Mouse (Mus musculus): ENCODE data around the gene St5. TPM values are rescaled to one million over a fixed set of nuclear protein-coding genes. Genes with fewer than 3 reads are reported as not detected.

The St5 gene
- polyA plus RNA-seq, 1 experiment = 21.7 TPM

DNA sequence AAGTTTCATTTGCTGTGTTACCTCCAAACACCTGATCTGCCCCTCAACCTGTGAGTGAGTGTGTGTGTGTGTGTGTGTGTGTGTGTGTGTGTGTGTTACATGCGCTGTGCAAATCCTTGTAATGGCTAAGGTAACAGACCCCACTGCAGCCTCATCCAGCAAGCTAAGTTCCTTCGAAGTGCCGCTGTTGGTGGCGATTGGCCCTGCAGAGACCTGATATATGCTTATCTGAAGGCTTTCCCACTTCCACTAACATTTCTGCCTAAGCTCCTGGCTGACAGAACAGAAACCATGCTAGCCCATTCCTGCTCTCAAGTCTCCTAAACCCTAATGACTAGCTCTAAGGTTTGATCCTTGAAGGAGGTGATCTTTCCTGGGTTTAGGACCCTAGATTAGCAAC lies 103.4 kb downstream of the St5 start:
- DNase-seq = no peak
- Histone ChIP-seq H3K36me3 (ENCODE audit: control insufficient read depth, insufficient read depth, low read length) (no peaks in the 10 kb centered on the region), H3K27me3 (ENCODE audit: control insufficient read depth, insufficient read depth, low read length) (no peaks in the 10 kb centered on the region), H3K4me3 (ENCODE audit: control insufficient read depth, insufficient read depth, low read length) (no peak overlapping the region), H3K27ac (ENCODE audit: control insufficient read depth, insufficient read depth, low read length) (no peak overlapping the region), H3K4me1 (replicated peaks; ENCODE audit: control insufficient read depth, insufficient read depth, low read length) (no peaks in the 10 kb centered on the region)
- WGBS = 93% methylated on average over 4 of the region's 4 CpGs
- TF ChIP-seq CTCF (IDR thresholded peaks at IDR 0.05; ENCODE audit: borderline replicate concordance, control insufficient read depth, extremely low read depth, insufficient read depth, low read length, poor library complexity) = no peak
- no peak for TF ChIP-seq POLR2A (IDR thresholded peaks at IDR 0.05; ENCODE audit: control insufficient read depth, extremely low read depth, insufficient read depth, low read length, poor library complexity)

DNA sequence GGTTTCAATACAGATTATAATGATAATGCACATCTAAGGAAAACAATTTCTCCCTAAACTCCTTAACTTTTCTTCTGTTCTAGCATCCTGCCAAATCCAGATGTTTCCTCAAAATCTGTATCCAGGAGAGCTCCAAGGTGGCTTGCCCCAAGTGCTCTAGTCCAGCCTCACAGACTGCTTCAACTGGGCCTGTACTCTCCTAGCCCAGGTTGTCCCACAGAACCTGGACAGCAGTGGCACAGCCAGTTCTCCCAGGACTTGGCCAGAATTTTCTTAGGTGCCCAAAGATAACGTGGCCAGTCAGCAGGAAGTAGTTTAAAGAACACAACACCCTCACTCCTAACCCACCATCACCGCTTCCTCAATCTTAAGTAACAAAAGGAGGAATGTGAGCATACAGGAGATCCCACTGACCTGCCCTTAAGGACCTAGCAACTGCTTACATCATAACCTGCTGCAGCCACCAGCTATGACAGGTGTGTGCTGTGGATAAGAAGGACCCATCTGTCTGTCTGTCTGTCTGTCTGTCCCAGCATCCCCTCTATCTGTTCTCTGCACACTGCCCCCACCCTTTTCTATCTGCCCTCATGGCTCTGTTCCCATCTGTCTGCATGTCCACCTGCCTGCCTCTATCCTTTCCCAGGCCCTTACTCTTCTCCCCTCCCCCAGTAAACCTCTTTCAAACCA lies 108.4 kb downstream of the St5 start:
- no peaks in the 10 kb centered on the region for H3K27me3 ChIP-seq (ENCODE audit: control insufficient read depth, insufficient read depth, low read length)
- H3K4me3 ChIP-seq (ENCODE audit: control insufficient read depth, insufficient read depth, low read length) = no peak overlapping the region
- H3K36me3 ChIP-seq (ENCODE audit: control insufficient read depth, insufficient read depth, low read length) = no peaks in the 10 kb centered on the region
- TF ChIP-seq POLR2A (IDR thresholded peaks at IDR 0.05; ENCODE audit: control insufficient read depth, extremely low read depth, insufficient read depth, low read length, poor library complexity) (no peak), CTCF (IDR thresholded peaks at IDR 0.05; ENCODE audit: borderline replicate concordance, control insufficient read depth, extremely low read depth, insufficient read depth, low read length, poor library complexity) (no peak)
- no peak for DNase-seq
- no peaks in the 10 kb centered on the region for H3K4me1 ChIP-seq (replicated peaks; ENCODE audit: control insufficient read depth, insufficient read depth, low read length)
- H3K27ac ChIP-seq (ENCODE audit: control insufficient read depth, insufficient read depth, low read length) = no peak overlapping the region
- 51% methylated on average over 2 of the region's 2 CpGs for whole genome bisulfite sequencing

DNA sequence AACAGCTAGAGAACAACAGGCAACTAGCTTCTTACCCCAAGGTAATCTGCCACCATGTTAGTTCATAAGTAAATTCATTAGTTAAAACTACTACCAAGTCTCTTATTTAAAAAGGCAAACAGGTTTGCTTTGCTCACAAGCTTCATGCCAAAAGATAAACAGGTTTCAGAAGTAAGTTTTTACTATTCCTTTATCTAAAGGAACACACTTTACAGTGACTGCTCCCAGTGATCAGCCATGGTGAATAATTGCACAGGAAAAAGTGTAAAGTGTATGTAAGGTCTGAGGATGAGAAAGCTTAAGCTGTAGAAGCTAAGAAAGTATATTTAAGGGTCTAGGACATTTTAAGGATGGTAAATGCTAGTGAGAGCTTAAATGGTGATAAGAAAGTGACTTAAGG lies 109.4 kb downstream of the St5 start:
- Histone ChIP-seq H3K27me3 (ENCODE audit: control insufficient read depth, insufficient read depth, low read length) (no peaks in the 10 kb centered on the region), H3K27ac (ENCODE audit: control insufficient read depth, insufficient read depth, low read length) (no peak overlapping the region), H3K4me1 (replicated peaks; ENCODE audit: control insufficient read depth, insufficient read depth, low read length) (no peaks in the 10 kb centered on the region), H3K36me3 (ENCODE audit: control insufficient read depth, insufficient read depth, low read length) (no peaks in the 10 kb centered on the region), H3K4me3 (ENCODE audit: control insufficient read depth, insufficient read depth, low read length) (no peak overlapping the region)
- TF ChIP-seq POLR2A (IDR thresholded peaks at IDR 0.05; ENCODE audit: control insufficient read depth, extremely low read depth, insufficient read depth, low read length, poor library complexity) = no peak
- TF ChIP-seq CTCF (IDR thresholded peaks at IDR 0.05; ENCODE audit: borderline replicate concordance, control insufficient read depth, extremely low read depth, insufficient read depth, low read length, poor library complexity) = no peak
- no peak for DNase-seq

DNA sequence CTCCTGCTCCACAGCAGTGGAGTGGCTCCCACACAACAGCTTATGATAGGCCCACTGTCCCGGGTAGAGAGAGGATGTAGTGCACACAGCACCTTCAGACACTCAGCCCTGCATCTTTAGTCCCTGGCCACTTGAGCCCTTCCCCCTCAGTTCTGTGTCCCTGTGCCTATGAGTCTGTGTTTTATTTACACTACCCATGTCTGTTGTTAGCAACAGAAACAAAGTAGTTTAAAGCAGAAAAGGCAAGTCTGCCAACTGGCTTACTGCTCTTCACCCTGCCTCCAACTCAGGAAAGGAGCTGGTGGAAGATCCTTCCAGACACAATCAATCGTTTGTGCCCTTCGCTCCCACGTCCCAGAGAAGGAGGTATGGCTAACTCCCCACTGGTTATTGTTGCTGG lies 111.2 kb downstream of the St5 start:
- peaks cover 4% of the 10 kb centered on the region; the same call in 1 of the 2 replicates for H3K4me1 ChIP-seq (replicated peaks; ENCODE audit: control insufficient read depth, insufficient read depth, low read length)
- H3K4me3 ChIP-seq (ENCODE audit: control insufficient read depth, insufficient read depth, low read length) = no peak overlapping the region
- no peak overlapping the region for H3K27ac ChIP-seq (ENCODE audit: control insufficient read depth, insufficient read depth, low read length)
- TF ChIP-seq POLR2A (IDR thresholded peaks at IDR 0.05; ENCODE audit: control insufficient read depth, extremely low read depth, insufficient read depth, low read length, poor library complexity) (no peak), CTCF (IDR thresholded peaks at IDR 0.05; ENCODE audit: borderline replicate concordance, control insufficient read depth, extremely low read depth, insufficient read depth, low read length, poor library complexity) (no peak)
- no peaks in the 10 kb centered on the region for H3K27me3 ChIP-seq (ENCODE audit: control insufficient read depth, insufficient read depth, low read length)
- WGBS = 83% methylated on average over 4 of the region's 4 CpGs
- H3K36me3 ChIP-seq (ENCODE audit: control insufficient read depth, insufficient read depth, low read length) = no peaks in the 10 kb centered on the region
- DNase-seq = no peak

DNA sequence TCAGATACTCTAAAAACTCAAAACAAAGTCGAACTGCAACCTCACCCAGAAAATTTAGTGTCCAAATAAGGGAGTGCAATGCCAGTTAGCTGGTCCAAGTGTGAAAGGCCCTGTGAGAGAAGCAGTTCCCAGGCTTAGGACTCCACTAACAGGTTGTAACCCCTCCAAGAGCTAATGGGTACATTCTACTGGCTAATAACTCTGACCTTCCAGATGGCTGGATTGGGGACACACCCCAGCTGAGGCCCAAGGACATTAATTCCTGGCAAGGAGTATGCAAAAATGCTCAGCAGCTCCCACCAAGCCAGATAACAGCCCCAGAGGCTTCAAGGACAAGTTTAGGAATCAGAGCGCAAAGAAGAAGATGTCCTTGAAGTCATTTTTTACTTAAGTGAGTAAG lies 112.8 kb downstream of the St5 start:
- TF ChIP-seq CTCF (IDR thresholded peaks at IDR 0.05; ENCODE audit: borderline replicate concordance, control insufficient read depth, extremely low read depth, insufficient read depth, low read length, poor library complexity) = no peak
- 83% methylated on average over 2 of the region's 2 CpGs for WGBS
- H3K4me3 ChIP-seq (ENCODE audit: control insufficient read depth, insufficient read depth, low read length) = no peak overlapping the region
- H3K4me1 ChIP-seq (replicated peaks; ENCODE audit: control insufficient read depth, insufficient read depth, low read length) = peaks cover 4% of the 10 kb centered on the region; the same call in 1 of the 2 replicates
- H3K36me3 ChIP-seq (ENCODE audit: control insufficient read depth, insufficient read depth, low read length) = no peaks in the 10 kb centered on the region
- no peak overlapping the region for H3K27ac ChIP-seq (ENCODE audit: control insufficient read depth, insufficient read depth, low read length)
- no peak for DNase-seq
- no peaks in the 10 kb centered on the region for H3K27me3 ChIP-seq (ENCODE audit: control insufficient read depth, insufficient read depth, low read length)

DNA sequence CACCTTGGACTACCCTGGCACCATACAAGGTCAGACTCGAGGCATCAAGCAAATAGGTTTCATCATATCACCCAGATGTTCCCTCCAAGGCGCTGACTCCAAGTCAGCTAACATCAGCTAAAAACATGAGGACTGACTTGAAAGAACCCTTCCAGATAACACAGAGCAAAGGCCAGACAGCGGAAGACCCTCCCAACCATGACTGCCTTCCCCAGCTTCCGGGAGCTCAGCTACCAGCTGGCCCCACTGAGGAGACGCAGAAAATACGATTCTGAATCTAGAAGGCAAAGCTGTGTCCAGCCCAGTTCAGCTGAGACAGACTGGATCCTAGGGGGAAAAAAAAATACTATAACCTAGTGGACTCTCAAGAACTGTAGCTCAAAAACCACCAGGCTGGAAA lies 114.4 kb downstream of the St5 start:
- no peak overlapping the region for H3K27ac ChIP-seq (ENCODE audit: control insufficient read depth, insufficient read depth, low read length)
- 90% methylated on average over 6 of the region's 6 CpGs for WGBS
- H3K36me3 ChIP-seq (ENCODE audit: control insufficient read depth, insufficient read depth, low read length) = no peaks in the 10 kb centered on the region
- peaks cover 4% of the 10 kb centered on the region; the same call in 1 of the 2 replicates for H3K4me1 ChIP-seq (replicated peaks; ENCODE audit: control insufficient read depth, insufficient read depth, low read length)
- TF ChIP-seq POLR2A (IDR thresholded peaks at IDR 0.05; ENCODE audit: control insufficient read depth, extremely low read depth, insufficient read depth, low read length, poor library complexity) = no peak
- DNase-seq = no peak
- H3K27me3 ChIP-seq (ENCODE audit: control insufficient read depth, insufficient read depth, low read length) = no peaks in the 10 kb centered on the region
- no peak overlapping the region for H3K4me3 ChIP-seq (ENCODE audit: control insufficient read depth, insufficient read depth, low read length)

DNA sequence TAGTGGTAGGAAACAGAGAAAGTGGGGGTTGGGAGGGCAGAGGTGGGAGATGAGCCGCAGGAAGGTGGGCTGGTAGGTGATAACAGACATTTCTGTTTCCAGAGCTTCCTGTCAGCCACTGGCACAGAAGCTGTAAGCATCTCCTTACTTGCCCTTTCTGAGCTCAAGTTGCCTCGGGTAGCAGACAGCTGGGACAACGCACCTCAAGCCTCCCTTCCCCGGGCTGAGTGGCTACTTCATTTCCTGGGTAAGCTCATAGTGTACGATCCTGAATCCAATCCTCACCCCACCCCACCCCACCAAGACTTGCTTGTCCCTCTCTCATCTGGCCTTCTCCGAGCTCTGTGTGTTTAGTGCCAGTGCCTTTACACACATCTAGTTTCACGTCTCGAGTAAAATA lies 115.3 kb downstream of the St5 start:
- no peak overlapping the region for H3K4me3 ChIP-seq (ENCODE audit: control insufficient read depth, insufficient read depth, low read length)
- DNase-seq = no peak
- no peak for TF ChIP-seq CTCF (IDR thresholded peaks at IDR 0.05; ENCODE audit: borderline replicate concordance, control insufficient read depth, extremely low read depth, insufficient read depth, low read length, poor library complexity)
- TF ChIP-seq POLR2A (IDR thresholded peaks at IDR 0.05; ENCODE audit: control insufficient read depth, extremely low read depth, insufficient read depth, low read length, poor library complexity) = no peak
- no peaks in the 10 kb centered on the region for H3K27me3 ChIP-seq (ENCODE audit: control insufficient read depth, insufficient read depth, low read length)
- H3K27ac ChIP-seq (ENCODE audit: control insufficient read depth, insufficient read depth, low read length) = no peak overlapping the region
- 41% methylated on average over 8 of the region's 8 CpGs for WGBS
- H3K4me1 ChIP-seq (replicated peaks; ENCODE audit: control insufficient read depth, insufficient read depth, low read length) = peaks cover 4% of the 10 kb centered on the region; the same call in 1 of the 2 replicates
- H3K36me3 ChIP-seq (ENCODE audit: control insufficient read depth, insufficient read depth, low read length) = no peaks in the 10 kb centered on the region
